Mouse (Mus musculus): ENCODE data around the gene Dscam.

Dscam gene

DNA sequence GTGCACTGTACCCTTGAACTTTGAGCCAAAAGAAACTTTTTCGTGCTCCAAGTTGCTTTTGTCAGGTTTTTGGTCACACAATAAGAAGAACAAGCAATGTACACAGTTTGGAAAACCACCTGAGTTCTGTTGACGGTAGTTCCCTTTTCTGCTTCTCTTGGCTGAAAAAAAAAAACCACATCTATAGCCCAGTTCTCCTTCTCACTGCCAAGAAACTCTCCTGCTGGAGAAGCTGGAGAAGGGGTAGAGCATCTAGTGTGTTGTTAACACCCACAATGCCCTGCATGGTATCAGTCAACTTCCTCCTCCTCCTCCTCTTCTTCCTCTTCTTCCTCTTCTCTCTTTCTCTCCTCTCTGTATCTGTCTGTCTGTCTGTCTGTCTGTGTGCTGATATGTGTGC is 65.3 kb downstream of the Dscam start:
- DNase-seq (ENCODE audit: low read depth, low spot score): no peak

GRCm38 (mm10) chr16:97103046-97103445 is 67.5 kb downstream of the Dscam start:
- no peak for DNase-seq (ENCODE audit: low read depth, low spot score)

DNA sequence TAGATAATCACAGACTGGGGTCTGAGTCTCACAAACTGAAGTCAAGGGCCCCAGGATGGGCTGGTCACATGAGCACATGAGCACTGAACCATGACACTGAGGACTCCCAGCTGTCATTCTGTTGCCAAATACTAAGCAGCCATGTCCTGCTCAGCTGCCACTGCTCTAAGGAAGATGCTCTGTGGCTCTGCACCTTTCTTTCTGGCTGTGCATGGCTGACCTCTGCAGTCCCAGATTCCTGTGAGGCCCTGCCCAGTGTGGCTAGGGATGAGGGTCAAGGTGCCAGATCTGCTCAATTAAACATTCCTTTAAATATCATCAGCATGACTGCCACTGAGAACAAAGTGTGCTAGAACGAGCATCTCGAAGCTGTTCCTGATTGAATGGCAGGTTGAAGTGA is 70.5 kb downstream of the Dscam start:
- DNase-seq (ENCODE audit: low read depth, low spot score): no peak

GRCm38 (mm10) chr16:97098508-97098907 is 72.0 kb downstream of the Dscam start:
- peak; percentile 3 for DNase-seq (ENCODE audit: low read depth, low spot score)

DNA sequence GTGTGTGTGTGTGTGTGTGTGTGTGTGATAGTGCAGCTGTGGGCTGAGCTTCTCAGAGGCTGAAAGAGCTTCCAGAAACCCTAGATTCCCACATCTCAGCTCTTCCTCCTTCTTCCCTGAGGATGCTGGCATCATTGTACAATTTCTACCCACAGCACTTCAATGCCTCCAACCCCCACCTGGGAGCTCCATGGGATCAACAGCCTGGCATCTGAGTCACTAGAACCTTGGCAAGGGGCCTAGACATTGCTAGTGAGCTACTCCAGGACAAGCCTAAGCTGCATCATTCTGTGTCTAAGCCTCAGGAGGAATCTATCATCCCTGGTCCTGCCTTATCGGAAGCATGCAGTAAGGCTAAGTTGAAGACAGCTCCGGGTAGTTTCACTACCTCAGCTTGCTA is 73.8 kb downstream of the Dscam start:
- DNase-seq (ENCODE audit: low read depth, low spot score): no peak

- no peak for DNase-seq (ENCODE audit: low read depth, low spot score)
Measured at GRCm38 (mm10) chr16:97095496-97095895, 75.1 kb downstream of the Dscam start.

DNA sequence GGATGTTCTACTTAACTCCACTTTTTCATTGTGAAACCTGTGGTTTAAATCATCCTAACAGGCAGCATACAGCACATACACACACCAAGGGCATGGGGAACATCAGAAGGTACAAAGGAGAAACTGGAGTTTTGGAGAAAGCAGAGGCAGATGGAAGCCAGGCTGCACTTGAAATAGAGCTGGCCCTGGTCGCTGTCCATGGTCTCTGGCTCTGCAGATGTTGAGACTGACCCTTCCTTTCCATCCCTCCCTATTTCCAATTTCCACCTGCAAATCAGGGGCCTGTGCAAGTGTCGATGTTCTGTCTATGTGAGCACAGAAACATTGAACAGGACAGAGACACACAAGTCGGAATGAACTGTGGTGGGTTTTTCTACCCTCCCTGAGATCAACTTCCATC is 81.2 kb downstream of the Dscam start:
- peak; percentile 14 for DNase-seq (ENCODE audit: low read depth, low spot score)

DNA sequence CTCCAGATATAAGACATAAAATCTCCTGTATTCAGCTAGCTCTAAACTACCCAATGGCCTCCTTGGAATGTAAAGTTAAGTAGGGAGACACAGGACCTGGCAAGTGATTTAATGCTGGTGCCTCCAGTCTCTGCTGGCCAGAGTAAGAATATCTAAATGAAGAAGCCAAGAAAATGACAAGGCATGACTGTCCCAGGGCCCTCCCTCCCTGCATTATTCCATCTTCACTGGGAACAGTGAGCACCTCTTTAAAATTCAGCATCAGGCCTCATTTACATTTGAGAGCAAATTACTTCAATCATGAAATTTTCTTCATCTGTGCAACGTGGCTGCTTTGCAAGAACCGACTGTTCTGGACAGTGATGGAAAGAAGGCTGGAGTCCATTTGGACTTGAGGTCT is 86.9 kb downstream of the Dscam start:
- DNase-seq (ENCODE audit: low read depth, low spot score): no peak

DNA sequence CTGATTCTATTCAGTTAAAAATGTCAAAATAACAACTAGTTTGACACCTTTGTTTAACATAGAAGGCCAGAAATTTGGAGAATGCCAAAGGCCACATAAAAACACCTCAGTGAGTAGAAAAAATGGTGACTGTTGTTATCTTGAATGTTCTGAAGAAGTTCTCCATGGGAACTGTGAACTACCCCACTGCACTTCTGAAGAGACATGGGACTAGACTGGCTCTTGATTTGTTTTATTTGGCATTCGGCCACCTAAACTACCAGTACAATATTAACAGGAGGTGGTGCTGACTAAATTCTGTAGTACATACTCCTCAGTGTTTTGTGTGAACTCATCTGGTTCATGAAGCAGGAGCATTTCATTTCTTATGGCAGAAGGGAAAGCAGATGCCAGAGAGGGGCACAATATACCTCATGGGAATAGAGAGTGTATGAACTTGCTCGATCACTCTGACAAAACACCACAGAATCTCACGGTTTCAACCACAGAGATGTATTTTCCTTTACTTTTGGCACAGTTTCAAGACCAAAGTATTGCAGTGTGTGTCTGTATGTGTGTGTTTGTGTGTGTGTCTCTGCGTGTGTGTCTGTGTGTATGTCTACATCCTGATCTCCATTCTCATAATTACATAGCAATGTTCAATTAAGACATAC is 94.5 kb downstream of the Dscam start:
- no peak for DNase-seq (ENCODE audit: low read depth, low spot score)

- DNase-seq (ENCODE audit: low read depth, low spot score): no peak
Measured at GRCm38 (mm10) chr16:97075137-97075902, 95.2 kb downstream of the Dscam start.

DNA sequence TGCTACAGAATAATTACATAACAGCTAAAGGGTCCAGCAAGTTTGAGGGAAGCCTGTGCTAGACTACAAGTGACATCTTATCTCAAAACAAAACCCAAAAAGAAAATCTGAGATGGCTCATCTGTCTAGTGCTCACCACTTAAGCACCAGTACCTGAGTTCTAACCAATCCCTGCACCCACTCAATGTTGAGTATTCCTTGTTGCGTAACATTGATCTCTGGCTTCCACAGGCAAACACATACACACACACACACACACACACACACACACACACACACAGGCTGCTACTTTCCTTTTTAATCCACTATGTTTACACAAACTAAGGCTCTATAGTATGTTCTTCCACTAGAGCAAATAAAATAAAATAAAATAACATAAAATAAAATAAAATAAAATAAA is 96.7 kb downstream of the Dscam start:
- no peak for DNase-seq (ENCODE audit: low read depth, low spot score)

- DNase-seq (ENCODE audit: low read depth, low spot score): no peak
Measured at GRCm38 (mm10) chr16:97072624-97073023, 97.9 kb downstream of the Dscam start.

GRCm38 (mm10) chr16:97066856-97067255 is 103.7 kb downstream of the Dscam start:
- DNase-seq (ENCODE audit: low read depth, low spot score): no peak

DNA sequence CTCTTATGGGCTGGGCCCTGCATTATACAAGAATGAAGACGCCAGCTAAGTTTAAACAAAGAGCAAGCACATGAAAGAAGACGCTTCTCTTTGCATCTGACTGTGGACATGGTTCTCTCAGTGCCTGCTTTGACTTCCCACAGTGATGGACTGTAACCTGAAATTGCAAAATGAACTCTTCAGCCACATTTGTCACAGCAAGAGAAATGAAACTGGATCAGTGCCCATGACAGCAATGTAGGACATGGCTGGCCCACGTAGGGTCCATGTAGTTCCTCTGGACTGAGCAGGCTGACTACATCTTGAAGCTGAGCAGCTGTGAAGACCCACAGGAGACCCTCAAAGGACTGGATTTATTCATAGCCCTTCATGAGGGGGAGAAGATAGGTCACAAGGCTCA is 108.3 kb downstream of the Dscam start:
- no peak for DNase-seq (ENCODE audit: low read depth, low spot score)

DNA sequence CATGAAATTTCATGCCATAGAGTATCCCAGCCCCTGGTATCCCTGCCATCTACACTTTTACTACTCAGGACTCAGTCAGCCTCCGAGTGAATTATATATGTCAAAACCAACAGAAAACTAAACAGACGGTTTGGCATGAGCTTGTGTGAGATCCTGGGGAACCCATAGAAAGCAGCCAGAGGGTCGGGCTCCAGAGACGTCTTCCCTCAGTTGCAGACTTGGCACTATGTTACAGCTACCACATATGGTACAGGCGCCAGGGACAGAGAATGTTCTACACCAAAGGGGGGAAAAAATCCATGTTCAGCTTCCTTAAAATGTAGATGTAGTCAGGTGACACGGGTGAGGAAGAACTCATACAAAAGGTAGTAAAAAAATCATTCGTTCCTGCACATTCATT is 109.2 kb downstream of the Dscam start:
- DNase-seq (ENCODE audit: low read depth, low spot score): no peak

DNA sequence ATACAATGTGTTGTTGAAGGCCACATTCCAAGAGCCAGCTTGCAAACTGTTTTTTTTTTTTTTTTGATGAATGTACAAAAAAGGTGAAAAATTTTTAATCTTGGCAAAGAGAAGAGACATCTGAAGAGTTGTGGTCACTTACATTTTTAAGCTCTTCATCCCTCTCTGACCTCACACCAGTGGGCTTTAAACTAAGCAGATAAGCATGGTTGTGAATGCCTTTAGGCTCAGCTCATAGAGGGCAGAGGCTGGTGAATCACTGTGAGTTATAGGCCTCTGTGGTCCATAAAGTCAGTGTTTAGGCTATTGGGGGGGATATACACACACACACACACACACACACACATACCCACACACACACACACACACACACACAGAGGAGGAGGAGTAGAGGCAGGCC is 109.8 kb downstream of the Dscam start:
- no peak for DNase-seq (ENCODE audit: low read depth, low spot score)

DNA sequence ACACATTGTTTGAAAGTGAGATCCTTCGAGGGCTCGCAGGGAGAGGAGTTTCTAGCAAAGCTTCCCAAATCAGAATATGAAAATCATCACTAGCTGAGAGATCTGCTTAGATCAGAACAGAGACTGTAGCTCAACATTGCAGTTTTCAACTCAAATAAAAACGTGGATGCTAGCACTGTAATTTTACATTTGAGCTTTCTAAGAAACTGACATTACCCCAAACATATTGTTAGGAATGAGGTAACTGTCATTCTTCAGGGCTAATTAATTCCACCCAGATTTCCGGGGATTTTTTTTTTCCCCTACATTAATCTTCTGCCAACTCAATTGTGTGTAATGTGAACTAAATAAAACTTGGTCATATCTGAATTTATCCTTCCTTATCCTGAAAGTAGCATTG is 110.3 kb downstream of the Dscam start:
- DNase-seq (ENCODE audit: low read depth, low spot score): no peak

DNA sequence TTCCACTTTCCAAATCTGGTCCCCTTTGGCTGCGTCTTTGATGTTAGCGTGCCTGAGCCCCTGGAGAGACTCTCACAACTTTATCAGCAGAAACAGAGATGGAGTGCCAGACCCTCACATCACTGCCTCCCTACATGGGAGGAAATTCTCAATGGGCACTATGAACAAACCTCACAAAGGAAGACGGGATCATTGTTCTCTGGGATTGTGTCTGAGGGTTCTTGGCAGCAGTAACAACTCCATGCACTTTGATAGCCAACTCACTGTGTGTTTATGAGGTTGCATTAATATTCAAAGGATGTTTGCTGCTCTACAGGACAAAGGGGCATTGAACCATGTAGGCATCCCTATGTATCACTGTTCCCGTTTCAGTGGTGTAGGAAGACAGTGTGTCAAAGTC is 135.3 kb downstream of the Dscam start:
- no peak for DNase-seq (ENCODE audit: low read depth, low spot score)

DNA sequence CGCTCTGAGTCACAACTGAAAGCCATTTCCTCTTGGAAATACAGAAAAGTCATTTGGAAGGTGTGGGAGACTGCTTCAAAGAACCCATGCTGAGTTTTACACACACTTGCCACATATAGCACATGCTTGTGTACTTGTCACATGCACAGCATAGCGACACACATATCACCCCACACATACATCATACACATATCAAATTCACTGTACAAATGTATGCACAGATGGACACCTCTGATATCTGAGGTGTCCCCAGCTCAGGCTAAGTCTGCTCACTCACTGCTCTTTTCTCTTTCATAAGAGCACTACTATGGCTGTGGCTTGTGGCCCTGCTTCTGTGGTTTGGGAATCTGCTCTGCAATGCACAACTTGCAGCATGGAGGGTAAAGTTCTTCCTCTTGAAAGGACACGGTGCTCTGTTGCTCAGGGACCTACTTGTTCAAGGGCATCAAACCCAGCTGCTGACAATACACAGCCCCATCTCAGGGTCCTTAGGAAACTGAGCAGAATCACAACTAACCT is 137.0 kb downstream of the Dscam start:
- no peak for DNase-seq (ENCODE audit: low read depth, low spot score)

GRCm38 (mm10) chr16:97027701-97028100 is 142.9 kb downstream of the Dscam start:
- DNase-seq (ENCODE audit: low read depth, low spot score): no peak

GRCm38 (mm10) chr16:97026803-97027202 is 143.7 kb downstream of the Dscam start:
- DNase-seq (ENCODE audit: low read depth, low spot score): no peak

DNA sequence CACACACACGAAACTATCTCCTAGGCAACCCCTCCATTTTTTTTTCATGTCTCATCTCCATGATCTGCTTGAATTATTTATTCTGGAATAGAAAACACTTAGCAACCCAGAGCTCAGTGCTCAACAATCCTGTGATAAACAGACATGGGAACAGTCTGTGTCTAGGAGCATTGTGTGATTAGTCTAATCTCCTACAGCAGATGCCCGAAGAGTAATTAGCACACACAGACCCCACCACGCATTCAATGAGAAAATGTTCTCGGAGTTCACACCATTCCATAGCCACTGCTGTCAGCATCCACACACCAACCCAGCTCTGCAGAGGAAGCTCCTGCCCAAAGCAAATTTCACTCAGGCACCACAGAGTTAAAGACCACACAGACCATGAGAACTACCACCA is 146.1 kb downstream of the Dscam start:
- DNase-seq (ENCODE audit: low read depth, low spot score): no peak

GRCm38 (mm10) chr16:97021496-97021895 is 149.1 kb downstream of the Dscam start:
- DNase-seq (ENCODE audit: low read depth, low spot score): no peak

Data from embryo, embryonic 11.5 days (tissue).